Mouse (Mus musculus) CH12F3 (cell line): ENCODE data around the gene Rgs12.

Experiments
- in situ Hi-C: fragments of 300-500 bp; cut with MboI; formaldehyde crosslinking; loops from 2 replicates; pipeline ENCODE4 v1.14.3; 2020; ENCODE audit warnings: low sequenced_read_pairs

Gene Rgs12

GRCm38 (mm10) chr5:34976540-34977292, 27.5 kb downstream of the Rgs12 start:
- in situ Hi-C loops: no loop called here

DNA sequence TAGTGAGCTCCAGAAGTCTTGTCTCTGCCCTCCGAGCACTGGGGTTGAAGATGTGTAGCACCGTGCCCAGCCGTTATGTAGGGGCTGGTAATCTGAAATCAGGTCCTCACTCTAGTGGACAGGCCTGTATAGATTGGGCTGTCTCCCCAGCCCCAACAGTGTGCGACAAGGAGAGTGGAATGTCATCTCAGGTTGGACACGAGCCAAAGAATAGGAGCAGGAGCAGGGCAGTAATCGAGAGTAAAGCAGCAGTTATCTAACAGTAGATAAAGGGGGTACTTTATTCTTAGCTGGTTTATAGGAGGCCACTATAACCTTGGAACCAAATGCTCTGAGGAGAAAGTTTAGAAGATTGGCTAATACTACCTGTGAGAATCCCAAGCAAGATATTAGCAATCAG, 30.9 kb downstream of the Rgs12 start:
- in situ Hi-C loops: loop anchor here (10.0 kb wide), 1 partner anchor 55 kb away; no protein-coding TSS in a partner anchor

DNA sequence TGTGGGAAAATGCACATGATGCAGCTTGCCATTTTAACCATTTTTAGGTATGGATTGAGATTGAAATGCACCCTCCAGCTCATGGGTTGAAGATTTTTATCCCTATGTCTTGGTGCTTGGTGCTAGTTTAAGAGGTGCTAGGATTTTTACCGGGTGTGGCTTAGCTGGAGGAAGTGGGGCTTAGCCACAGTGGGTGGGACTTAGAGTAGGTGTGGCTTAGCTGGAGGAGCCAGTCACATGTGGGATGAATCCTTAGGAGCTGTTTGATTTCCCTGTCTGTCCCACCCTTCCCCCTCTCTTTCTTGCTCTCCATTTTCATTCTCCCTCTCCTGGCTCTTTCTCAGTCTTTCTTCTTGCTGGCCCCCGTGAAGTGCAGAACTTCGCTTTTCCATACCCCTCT, 32.5 kb downstream of the Rgs12 start:
- in situ Hi-C loops: loop anchor here (10.0 kb wide), 1 partner anchor 53 kb away; no protein-coding TSS in a partner anchor

- in situ Hi-C loops: loop anchor here (10.0 kb wide), 1 partner anchor 50 kb away; no protein-coding TSS in a partner anchor
Observed at GRCm38 (mm10) chr5:34984933-34985332, 35.7 kb downstream of the Rgs12 start.

GRCm38 (mm10) chr5:34985867-34986266, 36.6 kb downstream of the Rgs12 start:
- in situ Hi-C loops: loop anchor here (10.0 kb wide), 1 partner anchor 49 kb away; no protein-coding TSS in a partner anchor

DNA sequence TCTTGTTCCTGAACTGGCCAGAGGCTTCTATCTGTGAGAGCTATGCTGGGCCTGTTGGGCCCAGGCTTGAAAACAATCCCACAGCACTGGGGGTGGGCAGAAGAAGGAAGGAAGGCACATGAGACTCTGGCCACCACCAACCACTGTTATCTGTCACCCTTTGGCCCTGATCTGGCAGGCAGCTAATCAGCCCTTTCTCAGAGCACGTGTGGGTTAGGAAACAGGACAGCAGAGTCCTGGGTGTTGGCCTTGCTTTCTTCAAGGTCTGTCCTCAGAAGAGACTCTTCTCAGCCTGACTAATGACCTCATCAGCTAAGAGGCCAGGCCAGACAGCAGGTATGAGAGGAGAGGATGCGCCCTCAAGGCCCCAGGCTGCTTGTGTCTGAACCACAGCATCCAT, 38.2 kb downstream of the Rgs12 start:
- in situ Hi-C loops: loop anchor here (10.0 kb wide), 1 partner anchor 47 kb away; no protein-coding TSS in a partner anchor

- in situ Hi-C loops: loop anchor here (10.0 kb wide), 1 partner anchor 46 kb away; no protein-coding TSS in a partner anchor
Observed at GRCm38 (mm10) chr5:34988690-34989089, 39.4 kb downstream of the Rgs12 start.

DNA sequence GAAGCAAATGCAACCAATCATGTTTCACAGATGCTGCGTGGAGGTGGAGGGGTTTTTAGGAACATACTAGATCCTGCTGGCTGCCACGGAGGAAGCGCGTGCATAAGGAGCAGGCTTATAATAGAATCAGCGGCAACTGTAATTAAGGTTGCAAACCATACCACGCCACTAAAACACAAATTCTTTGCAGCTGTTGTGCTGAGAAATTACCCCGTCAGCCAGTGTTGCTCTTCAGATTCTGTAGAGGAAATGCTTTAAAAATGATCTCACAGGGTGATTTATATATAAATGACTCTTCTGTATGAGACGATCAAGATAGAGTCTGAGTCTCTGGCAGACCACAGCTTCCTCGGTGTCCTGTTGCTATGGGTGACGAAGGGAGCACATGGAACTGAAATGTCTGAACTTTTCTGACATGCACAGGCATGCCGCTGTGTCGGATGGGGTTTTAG, 40.1 kb downstream of the Rgs12 start:
- in situ Hi-C loops: loop anchor here (10.0 kb wide), 1 partner anchor 45 kb away; no protein-coding TSS in a partner anchor

GRCm38 (mm10) chr5:34998754-34999153, 49.5 kb downstream of the Rgs12 start:
- in situ Hi-C loops: no loop called here

DNA sequence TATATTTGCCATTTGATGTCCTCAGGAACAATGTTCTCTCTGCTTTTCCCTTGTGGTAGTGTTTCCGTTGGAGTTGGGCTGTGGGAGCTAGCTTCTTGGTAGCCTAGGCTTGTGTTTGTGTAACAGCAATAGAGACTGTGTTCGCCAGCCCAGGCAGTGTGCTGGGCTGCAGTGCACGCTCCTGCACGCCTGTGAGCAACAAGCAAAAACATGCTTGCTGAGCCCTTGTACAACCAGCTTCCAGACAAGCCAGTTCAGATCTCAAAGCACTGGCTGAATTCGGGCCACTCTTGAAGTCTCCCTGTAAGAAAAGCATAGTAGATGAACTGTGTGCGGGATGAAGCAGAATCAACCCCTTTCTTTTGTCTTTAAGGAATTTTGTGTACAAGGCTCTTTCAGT, 50.0 kb downstream of the Rgs12 start:
- in situ Hi-C loops: no loop called here

- in situ Hi-C loops: no loop called here
Observed at GRCm38 (mm10) chr5:35000323-35000722, 51.1 kb downstream of the Rgs12 start.

- in situ Hi-C loops: no loop called here
Observed at GRCm38 (mm10) chr5:35001144-35001543, 51.9 kb downstream of the Rgs12 start.

DNA sequence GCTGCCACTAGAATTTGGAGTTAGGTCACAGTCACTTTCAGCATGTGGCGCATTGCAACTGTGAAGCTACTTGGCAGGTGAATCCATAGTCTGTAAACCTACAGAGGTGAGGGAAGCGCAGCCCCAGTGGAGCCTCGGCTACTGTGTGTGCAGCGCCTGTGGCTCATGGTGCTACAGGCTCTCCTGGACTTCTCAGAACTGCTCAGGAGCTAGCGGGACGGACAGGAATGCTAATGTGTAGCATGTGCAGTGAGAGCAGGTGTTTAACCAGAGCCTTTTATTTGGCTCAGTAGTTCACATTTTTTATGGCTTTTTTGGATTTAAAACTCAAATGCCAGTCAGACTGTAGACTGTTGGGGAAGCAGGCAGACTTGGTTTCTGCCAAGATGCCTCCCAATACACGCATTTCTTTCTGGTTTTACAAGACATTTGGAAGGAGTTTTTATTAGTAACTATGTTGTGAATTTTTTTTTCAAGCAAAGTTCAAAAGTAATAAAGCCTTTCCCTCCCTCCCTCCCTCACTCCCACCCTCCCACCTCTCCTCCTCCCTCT, 54.4 kb downstream of the Rgs12 start:
- in situ Hi-C loops: no loop called here

GRCm38 (mm10) chr5:35004769-35005168, 55.5 kb downstream of the Rgs12 start:
- in situ Hi-C loops: no loop called here

DNA sequence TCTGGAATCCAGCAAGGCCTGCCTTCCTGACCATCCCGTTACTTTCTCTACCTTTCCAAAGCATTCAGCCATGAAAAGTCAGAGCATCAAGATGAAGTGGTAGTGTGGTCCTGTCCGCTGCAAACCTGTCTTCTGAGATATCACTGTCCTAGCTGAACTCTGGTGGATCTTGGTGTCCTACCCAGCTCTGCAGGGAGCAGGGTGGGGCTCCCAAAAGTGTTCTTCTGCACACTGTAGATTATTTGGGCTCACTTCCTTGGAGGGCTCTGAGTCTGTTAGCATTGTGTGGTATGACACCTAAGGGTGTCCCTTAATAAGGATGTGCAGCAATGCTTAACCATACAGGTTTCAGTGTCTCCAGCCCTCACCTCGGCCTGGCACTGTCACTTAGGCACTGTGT, 56.4 kb downstream of the Rgs12 start:
- in situ Hi-C loops: no loop called here

DNA sequence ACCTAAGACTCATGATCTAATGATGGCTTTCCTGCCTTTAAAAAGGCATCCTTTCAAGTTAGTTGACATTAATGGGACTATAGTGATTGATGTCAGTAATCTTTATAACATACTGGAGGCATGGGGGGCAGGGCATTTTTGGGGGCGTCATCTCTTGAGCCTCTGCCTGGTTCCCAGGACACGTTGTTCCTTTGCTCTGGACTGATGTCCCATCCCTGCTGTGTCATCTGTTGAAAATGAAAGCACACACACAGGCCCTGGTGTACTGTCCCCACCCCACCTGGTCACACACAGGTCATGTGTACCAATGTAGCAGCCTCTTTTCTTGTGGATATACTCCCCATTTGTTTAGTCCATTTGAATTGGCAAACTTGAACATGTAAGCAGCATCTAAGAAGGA, 57.4 kb downstream of the Rgs12 start:
- in situ Hi-C loops: no loop called here

DNA sequence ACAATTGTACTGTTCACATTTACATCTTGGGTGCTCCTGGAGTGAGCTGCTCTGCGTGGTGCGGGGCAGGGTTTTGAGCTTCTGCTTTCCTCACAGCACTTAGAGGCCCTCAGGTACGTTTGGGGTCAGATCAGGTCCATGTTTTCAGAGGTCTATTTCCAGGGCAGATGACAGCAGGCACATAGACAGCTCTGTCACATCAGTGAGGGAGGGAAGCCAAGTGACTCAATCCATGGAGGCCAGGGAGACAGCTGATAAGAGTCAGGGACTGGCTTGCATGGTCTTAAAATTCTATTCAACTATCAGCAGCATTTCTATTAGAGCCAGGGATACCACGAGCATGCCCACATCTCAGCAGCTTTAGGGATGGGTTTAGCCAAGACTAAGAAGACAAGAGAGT, 59.9 kb downstream of the Rgs12 start:
- in situ Hi-C loops: no loop called here

GRCm38 (mm10) chr5:35010656-35011055, 61.4 kb downstream of the Rgs12 start:
- in situ Hi-C loops: no loop called here

- in situ Hi-C loops: no loop called here
Observed at GRCm38 (mm10) chr5:35011156-35011923, 62.1 kb downstream of the Rgs12 start.

GRCm38 (mm10) chr5:35014036-35014435, 64.8 kb downstream of the Rgs12 start:
- in situ Hi-C loops: no loop called here

DNA sequence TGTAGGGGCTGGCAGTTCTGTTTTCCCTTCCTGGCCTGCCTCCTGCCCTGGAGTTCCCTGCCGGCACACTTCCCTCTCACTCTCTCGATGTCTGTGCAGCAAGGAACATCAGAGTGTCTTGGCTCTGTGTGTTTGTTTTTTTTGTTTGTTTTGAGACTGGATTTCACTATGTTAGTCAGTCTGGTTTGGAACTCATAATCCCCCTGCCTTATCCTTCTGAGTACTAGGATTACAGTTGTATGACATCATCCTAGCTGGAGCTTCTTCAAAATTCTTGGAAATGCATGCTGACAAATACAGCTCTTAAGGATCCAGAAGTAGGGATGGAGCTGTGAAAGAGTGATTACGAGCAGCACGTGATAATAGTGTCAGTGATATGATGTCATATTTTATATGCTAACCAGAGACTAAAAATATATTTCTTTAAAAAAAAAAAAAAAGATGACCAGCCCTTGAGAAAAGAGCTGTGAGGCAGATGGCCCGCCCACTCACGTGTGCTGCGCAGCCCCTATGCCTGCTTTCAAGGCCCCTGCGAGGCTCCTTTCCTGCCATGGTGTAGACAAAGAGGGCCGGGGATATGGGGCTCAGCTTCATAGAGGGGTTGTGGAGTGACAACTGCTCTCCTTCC, 70.5 kb downstream of the Rgs12 start:
- in situ Hi-C loops: no loop called here
